Mouse (Mus musculus) lung, postnatal 25 days (tissue): ENCODE measurements at regions not wholly inside any gene's neighbourhood (a gene's known extent, or its start where the extent isn't known, plus 50 kb on each side); places are given as distances from the start of the nearest gene placed in this dataset.

Experiments used
- DNase-seq: peaks from one replicate; pipeline ENCODE4 v3.0.0; 2022; ENCODE audit warnings: low spot score

- DNase-seq = no peak
These were observed 77.4 kb upstream of the Kcnj16 start for GRCm38 (mm10) chr11:110890411-110890810.

GRCm38 (mm10) chr11:110902918-110903317, 64.9 kb upstream of the Kcnj16 start:
- no peak for DNase-seq
